20 mouse cellular contexts compared by ENCODE assay signal in the genomic region with DNA sequence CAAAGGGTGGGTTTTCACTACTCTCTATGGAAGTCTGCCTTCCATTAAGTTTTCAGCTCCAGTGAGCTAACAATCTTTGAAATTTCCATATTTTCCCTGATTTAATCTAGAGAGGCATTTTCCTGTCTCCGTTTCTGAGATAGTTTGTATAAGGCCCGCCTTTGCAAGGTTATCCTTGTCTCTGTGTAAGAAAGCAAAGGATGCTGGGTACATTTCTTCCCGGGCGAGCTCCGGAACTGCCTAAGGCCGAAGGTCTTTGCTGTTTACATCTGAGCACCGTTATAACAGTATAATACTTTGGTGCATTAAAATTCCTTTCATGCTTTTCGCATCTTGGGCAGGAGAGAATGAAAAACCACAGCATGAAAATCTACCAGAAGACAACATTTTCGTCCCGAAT. TPM values are rescaled to one million over a fixed set of nuclear protein-coding genes. Genes with fewer than 3 reads are reported as not detected.
"Had no signal": no experiment of that assay in that cellular context is flagged by ENCODE, and none has a peak within 500 bp of the region (broad histone marks: within the 10 kb centered on the region; RNA-seq: fewer than 3 reads in every experiment).

No protein-coding gene starts in this region.

- H3K4me3 ChIP-seq: left cerebral cortex, adult 2 months; limb, embryonic 12.5 days; limb, embryonic 15.5 days; midbrain, embryonic 12.5 days; midbrain, embryonic 15.5 days; neural tube, embryonic 13.5 days had no signal

- H3K4me2 ChIP-seq: limb, embryonic 12.5 days; limb, embryonic 15.5 days; liver, embryonic 11.5 days; lung, embryonic 14.5 days; midbrain, embryonic 12.5 days; midbrain, embryonic 15.5 days; neural tube, embryonic 13.5 days had no signal

- H3K27me3 ChIP-seq: limb, embryonic 12.5 days; limb, embryonic 15.5 days; midbrain, embryonic 12.5 days; midbrain, embryonic 15.5 days; neural tube, embryonic 13.5 days had no signal

- DNase-seq: kidney, adult 2 months; kidney, postnatal 10 days; kidney, postnatal 36 days; layer of hippocampus, postnatal 36 days; left cerebral cortex, postnatal 4 days; liver, postnatal 0 days; lung, embryonic 14.5 days; thymus, adult 2 months; thymus, postnatal 14 days; thymus, postnatal 4 days had no signal

- H3K9ac ChIP-seq: limb, embryonic 12.5 days; limb, embryonic 15.5 days; liver, embryonic 14.5 days; liver, postnatal 0 days; lung, embryonic 14.5 days; midbrain, embryonic 12.5 days; midbrain, embryonic 15.5 days; neural tube, embryonic 13.5 days had no signal

- H3K27ac ChIP-seq: left cerebral cortex, adult 2 months; limb, embryonic 12.5 days; limb, embryonic 15.5 days; liver, embryonic 14.5 days; macrophage; midbrain, embryonic 12.5 days; midbrain, embryonic 15.5 days; neural tube, embryonic 13.5 days had no signal

- H3K4me1 ChIP-seq: limb, embryonic 12.5 days; midbrain, embryonic 15.5 days; neural tube, embryonic 13.5 days had no signal

- H3K36me3 ChIP-seq: limb, embryonic 12.5 days; limb, embryonic 15.5 days; midbrain, embryonic 12.5 days; midbrain, embryonic 15.5 days; neural tube, embryonic 13.5 days had no signal

- H3K9me3 ChIP-seq: limb, embryonic 12.5 days; limb, embryonic 15.5 days; midbrain, embryonic 12.5 days; midbrain, embryonic 15.5 days; neural tube, embryonic 13.5 days had no signal

RNA-seq across cellular contexts. Expression of a gene that starts 9.4 kb away (rescaled TPM):
- polyA plus RNA-seq: kidney, adult 2 months; macrophage; small intestine, adult 2 months had no signal

RNA-seq across cellular contexts. Expression of a gene that starts 10.0 kb away (rescaled TPM):
- polyA plus RNA-seq: midbrain, embryonic 12.5 days; neural tube, embryonic 13.5 days had no signal
